Mouse (Mus musculus): Measurements from ENCODE around the gene Cplx3. TPM values are rescaled to one million over a fixed set of nuclear protein-coding genes. Genes with fewer than 3 reads are reported as not detected.

Gene Cplx3
- total RNA-seq, 2 experiments from 2014 or later, result not detected

DNA sequence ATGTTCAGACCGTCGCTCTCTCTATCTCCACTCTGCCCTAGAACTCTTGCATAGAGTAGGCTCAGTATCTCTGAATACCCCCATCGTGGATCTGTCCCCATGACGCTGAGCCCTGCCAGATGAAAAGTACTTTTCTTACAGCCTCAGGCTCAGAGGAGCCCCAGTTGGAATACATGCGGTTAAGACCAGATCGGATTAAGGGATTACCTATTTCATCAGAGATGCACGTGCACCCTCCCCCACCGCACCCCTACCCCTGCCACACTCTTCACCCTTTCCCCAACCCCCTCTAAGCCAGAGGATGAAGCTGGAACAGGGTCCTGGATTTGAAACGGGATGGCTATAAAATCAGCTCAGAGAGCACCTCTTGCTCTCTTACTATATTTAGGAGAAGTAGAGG is 578 bp downstream of the Cplx3 start:
- DNase-seq, result no peak
- intact Hi-C loops (cut with DNase I), result no loop called here

GRCm38 (mm10) chr9:57604875-57605274 is 1.2 kb downstream of the Cplx3 start:
- DNase-seq, result no peak
- intact Hi-C loops (cut with DNase I), result no loop called here

GRCm38 (mm10) chr9:57602098-57602497 is 4.0 kb downstream of the Cplx3 start:
- intact Hi-C loops (cut with DNase I), result no loop called here
- no peak for DNase-seq

GRCm38 (mm10) chr9:57601353-57601706 is 4.8 kb downstream of the Cplx3 start:
- intact Hi-C loops (cut with DNase I), result no loop called here
- no peak for DNase-seq

- DNase-seq, result peak in 1 of 2 experiments; percentile 51
- intact Hi-C loops (cut with DNase I), result no loop called here
Observed at GRCm38 (mm10) chr9:57600620-57601352, 5.3 kb downstream of the Cplx3 start.

DNA sequence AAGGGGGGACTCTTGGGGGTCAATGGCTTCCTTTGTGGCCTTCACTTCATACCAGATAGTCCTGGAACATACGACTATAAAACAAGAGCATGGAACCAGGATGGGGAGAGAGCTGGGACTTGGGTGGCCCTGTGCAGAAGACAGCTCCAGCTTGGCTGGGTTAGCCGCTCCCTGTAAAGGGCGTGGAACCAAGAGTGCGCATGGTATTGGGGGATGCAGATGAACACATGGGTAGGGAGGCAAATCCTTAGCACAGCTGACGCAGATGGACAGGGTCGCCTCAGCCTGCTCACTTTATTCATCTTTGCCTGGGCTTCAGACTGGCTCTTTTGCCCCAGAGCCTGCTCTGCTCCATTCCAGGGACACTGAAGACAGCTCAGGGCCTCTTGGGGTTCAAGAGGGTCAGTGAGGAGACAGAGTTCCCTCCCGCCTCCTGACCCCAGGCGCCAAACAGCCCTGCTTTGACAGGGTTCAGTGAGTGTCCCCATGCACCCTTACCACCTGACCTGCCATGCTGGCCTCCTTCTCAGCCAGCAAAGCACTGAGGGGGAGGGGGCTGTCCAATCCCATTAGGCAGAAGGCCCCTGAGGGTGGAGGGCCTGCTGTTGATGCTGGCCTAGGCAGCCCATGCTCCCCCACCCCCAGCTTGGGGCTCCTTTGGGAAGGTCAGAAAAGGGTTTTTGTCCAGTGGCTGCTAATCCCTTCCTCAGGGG is 7.1 kb downstream of the Cplx3 start:
- intact Hi-C loops (cut with DNase I), result no loop called here
- DNase-seq, result no peak

- intact Hi-C loops (cut with DNase I), result no loop called here
- no peak for DNase-seq
Observed at GRCm38 (mm10) chr9:57597929-57598382, 8.1 kb downstream of the Cplx3 start.

DNA sequence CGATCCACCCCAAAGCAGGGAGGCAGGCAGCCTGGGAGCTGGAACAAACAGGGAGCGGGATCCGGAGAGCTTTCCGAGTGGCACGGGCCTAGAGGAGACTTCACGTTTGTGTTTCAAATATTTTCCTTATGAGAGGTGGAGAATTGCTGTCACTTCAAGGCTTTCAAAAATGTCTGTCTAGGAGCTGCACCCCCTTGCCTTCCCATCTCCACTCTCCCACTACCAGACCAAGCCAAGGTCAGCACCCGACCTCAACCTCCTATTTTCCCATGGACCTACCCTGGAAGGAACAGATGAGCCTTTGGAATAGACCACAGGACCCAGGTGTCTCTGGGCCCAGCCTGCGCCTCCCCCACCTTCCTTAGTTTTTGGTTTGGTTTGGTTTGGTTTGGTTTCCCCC is 8.8 kb downstream of the Cplx3 start:
- no peak for DNase-seq
- intact Hi-C loops (cut with DNase I), result no loop called here

DNA sequence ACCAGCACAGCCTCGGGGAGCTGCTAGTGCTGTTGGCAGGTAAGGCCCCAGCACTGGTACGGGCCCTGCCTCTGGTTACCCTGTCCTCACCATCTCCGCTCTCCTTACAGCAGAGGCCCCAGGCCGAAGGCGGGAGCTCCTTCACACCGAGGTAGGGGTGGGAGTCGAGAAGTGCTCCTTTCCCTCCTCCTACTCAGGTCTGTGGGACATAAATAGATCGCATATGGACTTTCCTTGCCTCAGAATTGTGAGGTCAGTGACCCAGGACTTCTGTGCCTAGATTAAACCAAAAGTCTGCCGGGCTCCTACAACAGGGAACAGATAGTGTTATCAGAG is 11.9 kb downstream of the Cplx3 start:
- no peak for DNase-seq
- intact Hi-C loops (cut with DNase I), result no loop called here

GRCm38 (mm10) chr9:57593454-57594173 is 12.5 kb downstream of the Cplx3 start:
- intact Hi-C loops (cut with DNase I), result no loop called here
- DNase-seq, result no peak

DNA sequence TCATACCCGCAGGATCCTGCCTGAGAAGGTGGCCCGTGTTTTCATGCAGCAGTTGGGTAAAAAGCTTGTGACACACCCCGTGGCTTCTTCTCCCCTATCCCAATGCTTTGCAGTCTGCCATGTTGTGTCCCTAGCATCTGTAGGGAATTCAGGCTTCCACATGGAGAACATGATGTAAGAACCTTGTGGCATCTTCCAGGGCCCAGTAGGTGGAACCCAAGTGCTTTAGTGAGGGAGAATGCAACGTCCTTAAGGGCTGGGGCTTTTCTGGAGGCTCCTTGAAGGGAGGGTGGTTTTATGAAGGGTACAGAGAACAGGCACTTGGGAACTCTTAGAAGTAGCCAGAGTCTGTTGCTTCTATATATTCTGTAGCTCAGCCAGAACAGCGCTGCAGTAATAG is 15.4 kb downstream of the Cplx3 start:
- intact Hi-C loops (cut with DNase I), result no loop called here
- no peak for DNase-seq

- intact Hi-C loops (cut with DNase I), result loop anchor here (2.0 to 5.0 kb wide), 3 partner anchors 29 to 55 kb away; partner anchors contain the start of gene Scamp2
- DNase-seq, result peak; percentile 83 to 86
Observed at GRCm38 (mm10) chr9:57589224-57590126, 16.6 kb downstream of the Cplx3 start, which contains the start of gene Ulk3. Gene Ulk3, plus strand, starts transcription at chr9:57589452.

DNA sequence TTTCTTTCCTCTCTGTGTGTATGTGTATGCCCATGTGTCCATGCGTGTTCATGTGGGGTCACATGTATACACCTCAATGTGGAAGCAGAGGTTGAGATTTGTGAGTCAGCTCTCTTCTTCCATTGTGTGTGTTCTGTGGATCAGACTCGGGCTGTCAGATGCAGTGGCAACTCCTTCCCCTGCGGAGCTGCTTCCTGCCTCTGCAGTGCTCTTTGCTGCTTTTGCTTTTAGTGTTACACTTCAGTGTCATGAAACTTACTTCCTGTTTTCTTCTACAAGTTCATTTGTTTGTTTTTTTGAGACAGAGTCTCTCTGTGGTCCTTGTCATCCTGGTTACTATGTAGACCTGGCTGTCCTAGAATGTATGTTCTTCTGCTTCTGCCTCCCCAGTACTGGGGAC is 21.1 kb downstream of the Cplx3 start:
- no peak for DNase-seq
- intact Hi-C loops (cut with DNase I), result loop anchor here (5.0 kb wide), 1 partner anchor 43 kb away; no protein-coding TSS in a partner anchor

DNA sequence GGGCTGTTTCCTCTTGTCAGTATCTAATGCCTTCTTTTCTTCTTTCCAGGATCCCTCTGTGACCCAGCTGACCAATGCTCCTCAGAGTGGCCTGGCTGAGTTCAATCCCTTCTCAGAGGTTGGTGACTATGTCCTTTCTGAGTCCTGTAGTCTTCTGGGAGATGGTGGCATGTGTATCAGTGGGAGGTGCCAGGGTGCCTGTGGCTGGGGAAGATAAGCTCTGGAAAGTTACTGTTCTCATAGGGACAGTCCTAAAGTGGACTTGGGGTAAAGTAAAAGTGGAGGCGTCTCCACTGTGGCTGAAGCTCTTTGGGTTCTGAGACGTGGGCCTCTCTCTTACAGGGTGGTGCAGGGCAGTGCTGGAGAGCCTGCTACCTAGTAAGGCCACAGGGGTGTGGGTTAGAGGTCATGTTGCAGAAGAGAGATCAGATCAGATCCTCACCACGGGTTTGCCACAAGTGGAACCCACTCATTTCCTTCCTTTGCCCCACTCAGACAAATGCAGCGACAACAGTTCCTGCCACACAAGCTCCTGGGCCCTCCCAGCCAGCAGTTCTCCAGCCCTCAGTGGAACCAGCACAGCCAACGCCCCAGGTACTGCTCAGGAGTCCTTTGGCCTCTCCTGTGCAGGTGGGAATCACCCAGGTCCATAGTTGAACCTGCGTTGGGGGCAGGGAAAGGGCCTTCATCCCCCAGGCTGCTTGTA is 28.8 kb downstream of the Cplx3 start:
- intact Hi-C loops (cut with DNase I), result no loop called here
- DNase-seq, result no peak

DNA sequence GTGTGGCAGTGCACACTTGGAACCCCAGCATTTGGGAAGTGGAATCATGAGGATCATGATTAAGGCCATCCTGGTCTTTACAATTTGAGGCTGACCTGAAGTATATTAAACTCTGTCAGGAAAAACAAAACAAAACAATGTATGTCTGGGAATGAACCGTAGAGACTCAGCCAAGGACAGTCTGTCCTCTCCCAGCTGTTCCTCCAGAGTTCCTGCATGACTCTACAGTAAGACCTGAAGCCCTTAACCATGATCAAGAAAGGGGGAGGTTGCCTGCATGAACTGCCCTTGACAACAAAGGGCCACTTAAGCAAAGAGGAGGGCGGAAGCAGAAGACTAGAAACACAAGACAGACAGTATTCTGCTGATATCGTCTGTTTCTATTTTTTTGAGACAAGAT is 30.5 kb downstream of the Cplx3 start:
- intact Hi-C loops (cut with DNase I), result no loop called here
- DNase-seq, result no peak

DNA sequence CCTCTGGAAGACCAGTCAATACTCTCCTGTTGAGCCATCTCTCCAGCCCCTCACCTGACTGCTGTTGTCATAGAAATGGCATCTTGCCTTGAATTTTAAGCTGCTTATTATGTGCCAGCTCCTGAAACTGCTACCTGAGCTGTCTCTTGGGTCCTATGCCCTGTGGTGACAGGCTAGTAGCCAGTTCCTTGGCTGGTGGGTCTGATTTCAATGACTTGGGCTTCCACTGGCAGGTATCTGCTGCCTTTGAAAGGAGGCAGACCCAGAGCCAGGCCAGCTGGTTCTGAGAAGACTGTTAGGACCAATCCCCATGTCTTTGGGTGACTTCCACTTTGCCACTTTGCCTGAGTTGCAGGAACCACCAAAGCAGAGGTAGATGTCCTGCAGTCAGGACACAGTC is 31.7 kb downstream of the Cplx3 start:
- intact Hi-C loops (cut with DNase I), result no loop called here
- DNase-seq, result no peak

DNA sequence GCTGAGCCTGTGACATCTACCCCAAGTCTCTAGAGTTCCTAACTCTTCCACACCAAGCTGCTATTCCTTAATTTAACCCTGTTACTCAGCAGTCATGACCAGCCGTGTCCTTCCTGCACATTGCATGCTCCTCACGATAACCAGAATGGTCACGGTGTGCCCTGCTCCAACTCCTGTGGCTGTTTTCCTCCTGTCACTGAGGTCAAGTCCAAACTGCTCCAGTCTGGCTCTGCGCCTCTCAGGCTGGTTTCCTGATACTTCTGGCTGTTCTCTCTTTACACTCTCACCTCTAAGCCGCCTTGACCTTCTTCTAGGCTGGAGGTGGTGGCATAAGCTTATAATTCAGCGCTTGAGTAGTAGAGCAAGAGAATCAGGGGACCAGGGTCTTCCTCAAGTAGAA is 37.6 kb downstream of the Cplx3 start:
- no peak for DNase-seq
- intact Hi-C loops (cut with DNase I), result no loop called here

DNA sequence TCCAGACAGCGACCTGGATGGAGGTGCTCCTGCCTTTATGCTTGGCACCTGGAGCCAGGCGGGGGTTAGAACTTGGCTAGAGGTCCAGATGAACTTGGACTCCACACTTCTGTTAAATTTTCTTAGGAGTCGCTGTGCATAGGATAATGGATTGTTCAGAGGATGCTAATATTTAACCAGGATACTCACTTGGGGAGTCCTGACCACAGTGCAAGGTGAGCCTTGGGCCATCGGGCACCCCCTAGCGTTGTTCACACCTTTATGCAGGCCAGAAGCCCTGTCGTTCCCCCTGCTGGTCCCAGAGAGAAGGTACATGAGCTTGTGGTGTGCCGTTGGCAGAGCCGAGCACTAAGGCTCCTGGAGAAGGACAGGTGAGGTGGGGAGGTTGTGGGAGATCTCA is 39.2 kb downstream of the Cplx3 start:
- DNase-seq, result no peak
- intact Hi-C loops (cut with DNase I), result no loop called here

DNA sequence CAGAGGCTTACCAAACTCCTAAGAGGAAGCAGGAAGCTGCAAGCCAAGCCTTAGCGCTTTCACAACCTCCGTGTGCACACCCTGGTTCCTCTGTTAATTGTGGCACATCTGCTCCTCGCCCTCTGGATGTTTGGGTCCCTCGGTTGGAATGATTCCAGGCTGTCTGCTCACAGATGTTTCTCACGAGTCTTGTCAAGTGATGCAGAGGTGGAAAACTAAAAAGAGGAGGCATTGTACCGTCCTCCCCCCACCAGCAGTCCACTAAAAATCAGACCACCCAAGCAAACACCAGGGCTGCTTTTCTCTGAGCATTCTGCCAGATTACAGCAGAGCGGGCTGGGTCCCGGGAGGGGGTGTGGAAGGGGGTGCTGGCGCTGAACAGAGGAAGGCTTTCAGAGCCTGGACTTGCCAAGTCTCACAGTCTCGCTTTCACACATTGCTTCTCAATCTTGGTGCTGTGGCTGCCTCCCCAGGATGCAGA is 40.3 kb downstream of the Cplx3 start:
- intact Hi-C loops (cut with DNase I), result no loop called here
- DNase-seq, result peak; percentile 59 to 67

DNA sequence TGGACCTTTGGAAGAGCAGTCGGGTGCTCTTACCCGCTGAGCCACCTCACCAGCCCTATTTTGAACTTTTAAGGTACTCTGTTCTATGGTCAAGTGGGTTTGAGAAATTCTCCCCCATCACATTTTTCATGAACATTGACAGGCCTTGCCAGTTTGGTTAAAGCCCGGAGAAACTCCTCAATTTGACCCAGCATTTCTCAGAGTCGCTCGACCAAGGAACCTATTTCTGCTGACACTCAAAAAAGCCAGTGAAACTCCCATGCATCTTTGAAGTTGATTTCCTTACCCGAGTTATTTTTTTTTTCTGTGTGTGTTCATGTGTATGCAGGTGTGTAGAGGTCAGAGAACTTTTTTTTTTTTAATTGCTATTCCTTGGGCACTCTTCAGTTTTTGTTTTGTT is 41.5 kb downstream of the Cplx3 start:
- intact Hi-C loops (cut with DNase I), result no loop called here
- DNase-seq, result no peak

All from heart, postnatal 10 days (tissue).